Mouse (Mus musculus) spleen, adult 2 months (tissue): ENCODE data around the gene Eefsec. TPM values are rescaled to one million over a fixed set of nuclear protein-coding genes. Genes with fewer than 3 reads are reported as not detected.

Experiments
- DNase-seq, 2 experiments: peaks; one replicate each; pipeline versions ENCODE4 v3.0.0 to v3.0.0-alpha.2; 2012 to 2021; ENCODE audit warnings: low spot score in 2 of 2, low read depth in 1 of 2
- H3K27ac ChIP-seq: fragments of 200-500 bp; 2 replicates; pipeline ENCODE4 v1.5.1; 2012; ENCODE audit warnings: low read length, inconsistent platforms; ENCODE audit not compliant: insufficient read depth
- H3K27me3 ChIP-seq: fragments of 200-500 bp; 2 replicates; pipeline ENCODE4 v1.6.1; 2012; ENCODE audit warnings: mild to moderate bottlenecking, moderate library complexity, low read length, inconsistent platforms; ENCODE audit not compliant: control insufficient read depth, insufficient read depth
- H3K36me3 ChIP-seq: fragments of 200-500 bp; 2 replicates; pipeline ENCODE4 v1.6.1; 2012; ENCODE audit warnings: mild to moderate bottlenecking, low read length, inconsistent platforms; ENCODE audit not compliant: control insufficient read depth, insufficient read depth
- H3K4me1 ChIP-seq: fragments of 200-500 bp; 2 replicates; pipeline ENCODE4 v1.6.1; 2011; ENCODE audit warnings: inconsistent platforms; ENCODE audit not compliant: control insufficient read depth, insufficient read depth, insufficient read length
- H3K4me3 ChIP-seq: fragments of 200-500 bp; 2 replicates; pipeline ENCODE4 v1.5.1; 2011; ENCODE audit warnings: mild to moderate bottlenecking, inconsistent platforms; ENCODE audit not compliant: insufficient read depth, insufficient read length; ENCODE audit errors: extremely low read depth
- CTCF ChIP-seq: fragments of 200-500 bp; IDR thresholded peaks from 2 replicates; pipeline ENCODE4 v1.5.1; 2011; ENCODE audit warnings: mild to moderate bottlenecking, inconsistent platforms; ENCODE audit not compliant: insufficient read depth, insufficient read length, insufficient replicate concordance; ENCODE audit errors: extremely low read depth
- POLR2A ChIP-seq: fragments of 200-500 bp; IDR thresholded peaks from 2 replicates; pipeline ENCODE4 v1.6.1; 2011; ENCODE audit warnings: low read depth, low read length, inconsistent platforms
- WGBS: fragments of 180-500 bp; shearing (Covaris S2); methylation state at CpG from one replicate; pipeline ENCODE4 v1.1.7; 2018; 5-methylcytosine and 5-hydroxymethylcytosine counted together
- polyA plus RNA-seq: library from polyadenylated mRNA; depleted of rRNA; stranded (reverse); fragments of >200 nt; gene quantifications from 2 replicates; pipeline ENCODE4 v1.2.3, GENCODE M21; 2012

The Eefsec gene
- polyA plus RNA-seq, 1 experiment, result 18.1 TPM

DNA sequence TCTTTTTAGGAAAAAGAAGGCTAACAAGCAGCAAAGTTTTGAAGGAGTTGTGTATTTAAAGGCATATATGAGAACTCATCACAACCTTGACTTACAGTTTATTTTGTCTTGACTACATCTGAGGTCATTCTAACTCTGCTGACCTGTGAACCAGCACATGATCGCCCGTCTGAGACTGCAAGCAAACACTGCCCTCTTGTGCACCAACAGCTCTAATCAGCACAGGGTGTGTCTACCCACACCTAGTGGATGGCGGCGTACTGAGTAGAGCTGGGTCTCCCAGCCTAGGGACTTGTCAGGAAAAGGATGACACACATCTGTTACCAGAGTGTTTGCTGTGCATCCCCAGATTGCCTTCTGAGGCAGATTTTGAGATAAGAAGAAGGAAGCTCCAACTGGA lies 15.1 kb downstream of the Eefsec start:
- no peak for DNase-seq
- Histone ChIP-seq H3K4me1 (no peaks in the 10 kb centered on the region; the same call in 1 of the 2 replicates), H3K36me3 (no peaks in the 10 kb centered on the region; the same call in 1 of the 2 replicates), H3K27ac (no peak overlapping the region), H3K4me3 (no peak overlapping the region), H3K27me3 (no peaks in the 10 kb centered on the region)
- 59% methylated on average over 4 of the region's 4 CpGs for WGBS
- TF ChIP-seq POLR2A (no peak), CTCF (no peak)

DNA sequence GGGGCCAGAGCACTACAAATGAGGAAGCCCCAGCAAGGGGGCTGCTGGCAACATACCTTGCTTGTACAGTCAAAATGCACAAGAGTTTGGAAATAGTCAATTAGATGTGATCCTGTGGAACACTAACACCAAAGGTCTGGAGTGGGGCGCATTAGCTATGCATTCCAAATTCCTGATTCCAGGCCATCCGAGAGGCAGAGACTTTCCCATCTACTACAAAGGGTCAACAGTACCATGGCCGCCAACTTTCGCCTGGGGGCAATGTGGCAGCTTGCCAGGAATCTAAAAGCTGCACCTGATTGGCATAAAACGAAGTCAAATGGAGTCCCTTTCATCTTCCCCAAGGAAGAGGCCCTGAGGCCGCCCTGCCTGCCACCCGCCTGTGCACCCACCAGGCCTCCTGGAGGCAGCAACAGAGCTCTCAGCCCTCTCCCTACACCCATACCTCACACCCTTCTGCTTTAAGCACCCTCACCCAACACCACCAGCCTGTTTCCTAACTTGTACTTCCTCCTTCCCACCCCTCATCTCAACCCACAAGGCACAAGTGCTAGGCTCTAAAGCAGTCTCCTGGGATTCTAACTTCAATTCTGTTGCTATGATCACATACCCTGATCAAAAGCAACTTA lies 30.1 kb downstream of the Eefsec start:
- no peak overlapping the region for H3K27ac ChIP-seq
- no peak for DNase-seq
- no peak overlapping the region for H3K4me3 ChIP-seq
- peaks cover 14% of the 10 kb centered on the region; the same call in 1 of the 2 replicates for H3K4me1 ChIP-seq
- H3K27me3 ChIP-seq, result no peaks in the 10 kb centered on the region
- 76% methylated on average over 7 of the region's 7 CpGs for WGBS
- no peaks in the 10 kb centered on the region for H3K36me3 ChIP-seq
- TF ChIP-seq CTCF (no peak), POLR2A (no peak)

DNA sequence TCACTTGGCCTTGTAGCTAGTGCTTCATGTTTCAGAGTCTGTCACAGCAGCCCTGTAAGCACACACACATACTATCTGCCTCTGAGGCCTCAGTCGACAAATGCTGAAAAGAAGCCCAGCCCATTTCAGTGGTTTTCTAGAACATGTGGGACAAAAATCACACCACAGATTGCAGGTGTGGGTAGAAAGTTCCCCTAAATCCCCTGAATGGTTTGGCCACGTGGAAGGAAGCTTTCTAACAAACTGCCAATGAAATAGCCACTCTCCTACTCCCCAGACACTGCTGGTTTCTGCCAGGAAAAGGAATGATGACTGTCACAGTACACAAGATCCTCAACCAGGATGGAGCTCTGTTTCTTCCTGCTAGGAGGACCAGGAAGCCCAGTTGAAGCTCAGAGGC lies 33.7 kb downstream of the Eefsec start:
- 7% methylated on average over 2 of the region's 2 CpGs for WGBS
- no peak for TF ChIP-seq POLR2A
- no peak for TF ChIP-seq CTCF
- no peak overlapping the region for H3K27ac ChIP-seq
- DNase-seq, result no peak
- no peaks in the 10 kb centered on the region for H3K27me3 ChIP-seq
- no peak overlapping the region for H3K4me3 ChIP-seq
- no peaks in the 10 kb centered on the region for H3K36me3 ChIP-seq
- H3K4me1 ChIP-seq, result peaks cover 14% of the 10 kb centered on the region; the same call in 1 of the 2 replicates

DNA sequence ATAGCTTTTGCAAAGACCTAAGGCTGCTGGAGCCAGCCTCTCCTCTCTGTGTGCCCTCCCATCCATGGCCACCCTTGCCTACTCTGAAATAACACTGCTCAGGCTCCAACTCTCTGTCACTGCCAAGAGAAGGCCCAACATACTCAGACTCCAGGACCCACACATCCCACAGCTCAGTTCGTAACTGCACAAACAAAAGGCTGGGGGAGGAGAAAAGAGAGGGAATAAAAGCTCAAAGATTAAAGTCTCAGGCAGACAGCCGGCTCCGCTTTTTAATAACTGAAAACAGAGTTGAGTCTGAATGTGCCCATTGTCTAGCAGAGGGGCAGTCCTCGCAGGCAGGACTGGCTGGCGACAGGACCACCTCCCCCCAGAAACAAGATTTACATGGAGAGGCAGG lies 36.8 kb downstream of the Eefsec start:
- H3K36me3 ChIP-seq, result no peaks in the 10 kb centered on the region
- peaks cover 8% of the 10 kb centered on the region; the same call in 1 of the 2 replicates for H3K4me1 ChIP-seq
- TF ChIP-seq CTCF (no peak), POLR2A (no peak)
- WGBS, result 94% methylated on average over 5 of the region's 5 CpGs
- H3K27me3 ChIP-seq, result no peaks in the 10 kb centered on the region
- no peak overlapping the region for H3K27ac ChIP-seq
- DNase-seq, result no peak
- no peak overlapping the region for H3K4me3 ChIP-seq

DNA sequence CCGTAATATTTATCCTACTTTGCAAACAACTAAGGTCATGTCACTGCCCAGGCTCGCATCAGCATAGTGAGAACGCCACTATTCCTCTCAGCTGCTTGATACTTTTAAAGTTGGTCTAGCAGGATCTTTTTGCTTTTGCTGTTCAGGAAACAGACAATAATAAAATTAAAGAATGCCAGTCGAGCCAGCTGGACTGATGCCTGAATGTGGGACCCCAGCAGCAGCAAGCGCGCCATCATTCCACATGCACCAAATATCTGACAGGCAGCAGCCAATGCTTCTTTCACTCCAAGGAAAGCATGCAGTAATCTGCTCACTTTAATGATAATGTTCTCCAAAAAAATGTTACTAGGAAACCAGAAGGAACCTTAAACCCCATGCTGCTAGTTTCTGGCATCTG lies 45.9 kb downstream of the Eefsec start:
- DNase-seq, result no peak
- Histone ChIP-seq H3K36me3 (no peaks in the 10 kb centered on the region), H3K27me3 (no peaks in the 10 kb centered on the region), H3K27ac (no peak overlapping the region), H3K4me1 (no peaks in the 10 kb centered on the region), H3K4me3 (no peak overlapping the region)
- WGBS, result 89% methylated on average over 6 of the region's 6 CpGs
- TF ChIP-seq CTCF (no peak), POLR2A (no peak)

DNA sequence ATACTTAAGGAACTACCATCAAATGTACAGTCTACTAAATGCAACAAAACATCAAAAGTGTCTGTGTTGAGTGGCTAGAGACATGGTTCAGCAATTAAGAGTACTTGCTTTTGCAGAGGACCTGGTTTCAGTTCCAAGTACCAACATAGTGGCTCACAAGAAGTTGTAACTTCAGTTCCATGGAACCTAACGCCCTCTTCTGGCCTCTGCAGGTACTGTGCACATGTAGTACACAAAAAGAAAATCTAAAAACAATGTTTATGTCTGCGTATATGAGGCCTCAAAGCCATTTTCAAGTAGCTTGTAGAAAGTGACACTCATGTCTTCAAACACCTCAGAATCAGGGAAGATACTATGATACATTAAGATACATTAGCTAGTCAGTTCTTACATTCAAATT lies 48.4 kb downstream of the Eefsec start:
- no peaks in the 10 kb centered on the region for H3K27me3 ChIP-seq
- WGBS, result 84% methylated on average over 2 of the region's 2 CpGs
- H3K4me3 ChIP-seq, result no peak overlapping the region
- TF ChIP-seq POLR2A (no peak), CTCF (no peak)
- no peak for DNase-seq
- no peaks in the 10 kb centered on the region for H3K4me1 ChIP-seq
- no peak overlapping the region for H3K27ac ChIP-seq
- no peaks in the 10 kb centered on the region for H3K36me3 ChIP-seq

DNA sequence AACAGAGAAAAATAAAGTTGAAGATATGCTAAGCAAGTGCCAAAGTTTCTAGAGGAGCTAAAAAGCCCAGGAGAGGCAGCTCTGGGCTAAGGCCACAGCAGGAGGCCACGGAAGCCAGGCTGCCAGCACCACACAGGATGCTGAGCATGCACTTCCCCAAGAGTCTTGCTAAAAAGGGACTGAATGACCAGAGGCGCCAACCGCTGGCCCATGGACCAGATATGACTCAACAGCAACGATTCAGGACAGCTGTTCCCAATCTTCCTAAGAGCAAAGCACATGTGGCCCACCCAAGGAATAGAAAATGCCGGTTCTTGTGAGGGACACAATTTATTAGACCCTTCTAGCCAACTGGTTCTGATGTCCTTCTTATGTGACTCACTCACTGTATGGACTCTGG lies 57.4 kb downstream of the Eefsec start:
- Histone ChIP-seq H3K4me3 (no peak overlapping the region), H3K27ac (no peak overlapping the region), H3K4me1 (peaks cover 5% of the 10 kb centered on the region; the same call in 1 of the 2 replicates), H3K36me3 (no peaks in the 10 kb centered on the region), H3K27me3 (no peaks in the 10 kb centered on the region)
- no peak for DNase-seq
- WGBS, result 74% methylated on average over 5 of the region's 5 CpGs
- TF ChIP-seq POLR2A (no peak), CTCF (no peak)
